Mouse (Mus musculus) neural tube, embryonic 12.5 days (tissue): Measurements from ENCODE around the gene Atf6b. TPM values are rescaled to one million over a fixed set of nuclear protein-coding genes. Genes with fewer than 3 reads are reported as not detected.

Experiments
- ATAC-seq: fragments of 200-750 bp; cut with Nextera tagmentation; 2 replicates; pipeline ENCODE4 v1.8.0; 2017; ENCODE audit warnings: low read depth, mild to moderate bottlenecking, moderate TSS enrichment, moderate library complexity; ENCODE audit not compliant: low FRiP score
- H3K27ac ChIP-seq: fragments of 300-500 bp; sonication (generic); 2 replicates; pipeline ENCODE4 v1.5.1; 2016
- H3K27me3 ChIP-seq: fragments of 300-500 bp; sonication (generic); replicated peaks from 2 replicates; pipeline ENCODE4 v1.6.1; 2016; ENCODE audit warnings: mild to moderate bottlenecking
- H3K36me3 ChIP-seq: fragments of 300-500 bp; sonication (generic); 2 replicates; pipeline ENCODE4 v1.6.1; 2016; ENCODE audit warnings: mild to moderate bottlenecking
- H3K4me1 ChIP-seq: fragments of 300-500 bp; sonication (generic); 2 replicates; pipeline ENCODE4 v1.6.1; 2016
- H3K4me2 ChIP-seq: fragments of 300-500 bp; sonication (generic); replicated peaks from 2 replicates; pipeline ENCODE4 v1.6.1; 2016; ENCODE audit warnings: mild to moderate bottlenecking
- H3K4me3 ChIP-seq: fragments of 300-500 bp; sonication (generic); 2 replicates; pipeline ENCODE4 v1.5.1; 2016
- H3K9ac ChIP-seq: fragments of 300-500 bp; sonication (generic); 2 replicates; pipeline ENCODE4 v1.6.1; 2016; ENCODE audit warnings: mild to moderate bottlenecking
- H3K9me3 ChIP-seq: fragments of 300-500 bp; sonication (generic); 2 replicates; pipeline ENCODE4 v1.6.1; 2016; ENCODE audit warnings: mild to moderate bottlenecking
- WGBS: fragments of 180-500 bp; shearing (Covaris S2); methylation state at CpG from one replicate; pipeline ENCODE4 v1.1.7; 2016; 5-methylcytosine and 5-hydroxymethylcytosine counted together
- polyA plus RNA-seq: library from polyadenylated mRNA; unstranded; fragments of >200 nt; fragmentation: Nextera tagmentation; extraction: Ambion mirVana; gene quantifications from 2 replicates; pipeline ENCODE4 v1.2.1, GENCODE M21; 2016

Atf6b gene
- polyA plus RNA-seq: 116 and 120 TPM in 2 replicates

DNA sequence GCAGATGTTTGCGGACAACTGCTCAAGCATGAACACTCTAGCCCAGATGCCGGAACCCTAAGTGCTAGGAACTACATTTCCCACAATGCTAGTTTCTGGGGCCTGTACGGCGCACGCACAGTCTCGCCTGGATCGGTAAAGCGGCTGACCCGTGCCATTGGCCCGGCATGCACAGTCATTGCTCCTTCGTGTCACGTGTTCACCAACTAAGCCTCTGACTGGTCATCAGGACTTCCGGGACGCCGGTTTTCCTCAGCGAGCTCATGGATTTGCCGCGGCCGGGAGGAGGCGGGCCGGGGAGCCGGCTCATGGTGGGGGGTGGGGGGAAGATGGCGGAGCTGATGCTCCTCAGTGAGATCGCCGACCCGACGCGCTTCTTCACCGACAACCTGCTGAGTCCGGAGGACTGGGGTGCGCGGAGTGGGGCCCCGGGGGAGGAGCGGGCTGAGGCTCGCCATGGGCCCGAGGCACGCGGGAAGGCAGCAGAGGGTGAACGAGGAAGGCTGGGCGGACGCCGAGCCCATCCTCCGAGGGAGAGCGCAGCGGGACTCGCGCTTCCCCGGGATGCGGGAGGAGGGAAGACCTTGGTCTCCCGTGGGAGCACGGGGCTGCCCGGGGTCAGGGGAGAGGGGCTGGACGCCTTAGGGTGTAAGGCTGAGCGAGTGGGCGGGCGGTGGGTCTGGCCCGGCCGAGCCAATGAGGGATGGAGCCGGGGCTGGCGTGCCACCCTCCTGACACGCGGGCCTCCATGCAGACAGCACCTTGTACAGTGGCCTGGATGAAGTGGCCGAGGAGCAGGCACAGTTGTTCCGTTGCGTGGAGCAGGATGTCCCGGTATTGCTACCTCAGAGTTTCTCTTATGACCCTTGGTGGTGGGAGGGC lies at the start of gene Atf6b:
Gene Atf6b, plus strand, starts transcription at position 241 of the 882 bp plus-strand sequence.
- peaks cover 37% of the 10 kb centered on the region for H3K36me3 ChIP-seq
- H3K4me3 ChIP-seq: peak within 1 kb of the TSS; percentile 85
- H3K9ac ChIP-seq: peak within 1 kb of the TSS; percentile 76
- WGBS: under 1% methylated on average over 66 of the region's 66 CpGs
- no peaks in the 10 kb centered on the region for H3K9me3 ChIP-seq
- peak; percentile 96 for ATAC-seq
- H3K4me2 ChIP-seq: peak within 1 kb of the TSS; percentile 82
- H3K27ac ChIP-seq: peak within 1 kb of the TSS; percentile 28; the same call in 1 of the 2 replicates
- H3K27me3 ChIP-seq: no peaks in the 10 kb centered on the region
- H3K4me1 ChIP-seq: peaks cover 25% of the 10 kb centered on the region

DNA sequence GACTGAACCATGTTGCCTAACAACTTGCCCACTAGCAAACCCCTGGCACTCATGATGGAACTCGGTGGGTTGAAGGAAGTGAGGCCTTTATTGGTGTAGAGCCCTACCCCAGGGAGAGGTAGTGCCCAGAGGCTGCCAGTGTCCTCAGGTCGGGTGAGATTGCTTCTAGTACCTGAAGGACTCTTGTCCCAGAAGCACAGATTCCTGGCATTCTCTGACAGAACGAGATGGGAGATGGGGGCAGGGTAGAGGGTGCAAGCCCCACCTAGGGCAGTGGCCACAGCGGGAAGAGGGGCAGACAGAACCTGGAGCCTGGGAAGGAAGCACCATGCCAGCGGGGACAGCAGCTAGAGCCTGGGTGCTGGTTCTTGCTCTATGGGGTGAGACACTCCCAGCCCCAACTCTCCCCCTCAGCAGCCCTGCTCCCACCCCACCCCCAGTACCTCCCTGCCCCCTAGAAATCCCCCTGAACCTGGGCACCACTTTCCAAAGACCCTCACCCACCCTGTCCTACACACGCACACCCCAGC lies 49.3 kb upstream of the Atf6b start, which contains the start of gene Ager:
Gene Ager, plus strand, starts transcription at position 297 of the 530 bp plus-strand sequence.
- 23% methylated on average over 6 of the region's 6 CpGs for WGBS
- no peak within 1 kb of the TSS for H3K4me3 ChIP-seq
- no peak for ATAC-seq
- no peaks in the 10 kb centered on the region for H3K9me3 ChIP-seq
- H3K27me3 ChIP-seq: no peaks in the 10 kb centered on the region
- H3K36me3 ChIP-seq: peaks cover 44% of the 10 kb centered on the region
- H3K9ac ChIP-seq: no peak within 1 kb of the TSS
- peaks cover 39% of the 10 kb centered on the region for H3K4me1 ChIP-seq
- no peak within 1 kb of the TSS for H3K27ac ChIP-seq
- 0 out of 2 replicates have a peak within 1 kb of the TSS, but pooled peaks have one; percentile 1 for H3K4me2 ChIP-seq

DNA sequence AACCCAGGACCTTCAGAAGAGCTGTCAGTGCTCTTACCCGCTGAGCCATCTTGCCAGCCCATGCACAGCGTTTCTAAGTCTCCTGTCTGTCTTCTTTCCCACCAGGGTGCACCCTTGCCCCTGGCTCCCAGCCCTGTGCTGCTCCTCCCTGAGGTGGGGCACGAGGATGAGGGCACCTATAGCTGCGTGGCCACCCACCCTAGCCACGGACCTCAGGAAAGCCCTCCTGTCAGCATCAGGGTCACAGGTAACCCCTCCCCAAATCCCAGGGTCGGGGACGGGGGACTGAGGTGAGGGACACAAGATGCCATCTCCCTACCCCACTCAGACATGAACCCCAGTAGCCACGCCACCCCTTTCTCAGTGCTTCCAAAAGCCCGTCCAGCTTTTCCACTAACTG lies 47.1 kb upstream of the Atf6b start:
- Histone ChIP-seq H3K27ac (no peak overlapping the region), H3K4me2 (no peak overlapping the region), H3K9ac (no peak overlapping the region), H3K36me3 (peaks cover 38% of the 10 kb centered on the region), H3K4me3 (no peak overlapping the region), H3K27me3 (no peaks in the 10 kb centered on the region), H3K9me3 (no peaks in the 10 kb centered on the region), H3K4me1 (peaks cover 25% of the 10 kb centered on the region)
- 78% methylated on average over 9 of the region's 9 CpGs for WGBS
- ATAC-seq: no peak

DNA sequence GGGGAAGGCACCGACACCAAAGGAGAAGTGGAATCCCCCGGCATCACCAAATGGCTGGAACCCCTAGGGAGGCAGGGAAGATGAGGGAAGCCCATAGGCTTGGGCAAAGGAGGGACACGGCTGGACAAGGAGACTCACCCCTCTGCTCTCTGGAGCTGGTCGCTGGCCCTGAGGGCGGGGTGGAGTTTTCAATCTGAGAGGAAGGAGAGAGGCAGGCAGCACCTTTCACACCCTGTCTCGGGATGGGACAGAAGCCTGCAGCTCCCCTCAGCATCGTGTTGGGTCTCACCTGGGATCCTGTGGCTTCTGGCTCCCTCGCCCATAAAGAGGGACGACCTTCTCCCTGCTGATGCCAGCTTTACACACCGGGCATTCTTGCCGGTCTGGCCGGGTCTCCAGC lies 45.1 kb upstream of the Atf6b start:
- no peak overlapping the region for H3K27ac ChIP-seq
- peaks cover 34% of the 10 kb centered on the region for H3K4me1 ChIP-seq
- no peak overlapping the region for H3K4me3 ChIP-seq
- WGBS: 90% methylated on average over 12 of the region's 12 CpGs
- no peaks in the 10 kb centered on the region for H3K27me3 ChIP-seq
- H3K9ac ChIP-seq: no peak overlapping the region; the same call in 1 of the 2 replicates
- ATAC-seq: no peak
- no peaks in the 10 kb centered on the region for H3K9me3 ChIP-seq
- H3K4me2 ChIP-seq: peak overlapping the region; percentile 78
- peaks cover 25% of the 10 kb centered on the region for H3K36me3 ChIP-seq

DNA sequence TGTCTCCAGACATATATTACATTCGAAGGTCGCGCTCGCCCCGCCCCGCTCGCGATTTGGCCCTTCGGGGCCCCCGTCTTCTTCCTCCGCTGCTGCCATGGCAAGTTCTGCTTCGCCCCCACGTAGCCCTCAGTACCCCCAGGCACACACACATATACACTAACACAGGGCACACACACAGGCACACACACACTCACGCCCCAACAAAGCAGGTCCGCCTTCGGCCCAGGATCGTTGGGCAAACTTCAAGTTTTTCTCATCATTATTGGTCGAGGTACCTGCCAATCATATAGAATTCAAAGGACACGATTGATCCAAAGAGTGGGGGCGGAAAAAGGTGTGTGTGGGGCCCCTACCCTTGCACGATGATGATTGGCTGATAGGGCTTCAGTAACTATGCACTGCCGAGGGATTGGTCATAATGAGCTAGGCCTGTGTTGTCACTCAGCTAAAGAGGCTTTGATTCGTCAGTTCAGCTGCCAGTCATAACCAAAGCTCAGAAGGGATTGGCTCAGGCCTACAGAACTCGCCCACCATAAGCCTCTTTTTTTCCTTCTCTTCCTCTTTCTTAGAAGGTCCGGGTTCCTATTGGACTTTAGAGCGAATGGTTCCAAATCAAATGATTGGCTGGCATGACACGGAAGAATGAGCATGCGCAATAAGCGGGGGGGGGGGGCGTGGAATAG lies 43.4 kb upstream of the Atf6b start, which contains the start of gene Rnf5:
Gene Rnf5, minus strand, starts transcription at position 316 of the 686 bp plus-strand sequence.
- peak within 1 kb of the TSS; percentile 68 for H3K9ac ChIP-seq
- peak; percentile 95 for ATAC-seq
- WGBS: under 1% methylated on average over 30 of the region's 30 CpGs

DNA sequence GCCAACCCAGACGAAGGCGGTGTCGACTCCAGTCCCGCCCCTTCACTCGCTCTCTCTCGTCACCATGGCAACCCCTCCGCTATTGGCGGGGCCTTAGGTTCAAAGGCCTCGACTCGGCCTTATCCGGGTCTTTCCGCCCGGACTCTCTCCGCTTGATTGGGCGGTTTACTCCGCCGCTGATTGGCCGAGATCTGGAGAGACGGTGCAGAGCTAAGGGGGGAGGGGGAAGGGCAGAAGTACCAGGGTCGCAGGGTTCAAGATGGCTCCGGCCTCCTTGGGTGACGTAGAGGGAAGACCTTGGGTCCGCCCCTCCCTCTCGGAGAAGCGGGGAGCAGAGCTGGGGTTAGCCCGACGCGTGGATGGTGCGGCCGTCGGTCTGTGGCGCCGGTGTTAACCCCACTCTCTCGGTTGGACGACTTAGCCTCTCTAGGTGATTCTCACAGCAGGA lies 42.9 kb upstream of the Atf6b start, which contains the start of gene Agpat1:
Gene Agpat1, plus strand, starts transcription at position 202 of the 448 bp plus-strand sequence.
- ATAC-seq: peak; percentile 91
- H3K36me3 ChIP-seq: peaks cover 36% of the 10 kb centered on the region
- WGBS: under 1% methylated on average over 35 of the region's 35 CpGs
- H3K4me1 ChIP-seq: peaks cover 50% of the 10 kb centered on the region
- no peaks in the 10 kb centered on the region for H3K9me3 ChIP-seq
- no peaks in the 10 kb centered on the region for H3K27me3 ChIP-seq
- H3K4me3 ChIP-seq: peak within 1 kb of the TSS; percentile 98
- H3K9ac ChIP-seq: peak within 1 kb of the TSS; percentile 68
- peak within 1 kb of the TSS; percentile 86 for H3K27ac ChIP-seq
- peak within 1 kb of the TSS; percentile 89 for H3K4me2 ChIP-seq

More for the DNA sequence above, 43.4 kb upstream of the Atf6b start, which contains the start of gene Rnf5:
- Histone ChIP-seq H3K27ac (peak within 1 kb of the TSS; percentile 86), H3K4me2 (peak within 1 kb of the TSS; percentile 89), H3K4me3 (peak within 1 kb of the TSS; percentile 98), H3K9me3 (no peaks in the 10 kb centered on the region), H3K27me3 (no peaks in the 10 kb centered on the region), H3K4me1 (peaks cover 47% of the 10 kb centered on the region), H3K36me3 (peaks cover 34% of the 10 kb centered on the region)

- H3K27me3 ChIP-seq: no peaks in the 10 kb centered on the region
- peaks cover 35% of the 10 kb centered on the region for H3K36me3 ChIP-seq
- H3K4me2 ChIP-seq: peak overlapping the region; percentile 89
- 8% methylated on average over 24 of the region's 24 CpGs for whole genome bisulfite sequencing
- peak overlapping the region; percentile 98 for H3K4me3 ChIP-seq
- no peaks in the 10 kb centered on the region for H3K9me3 ChIP-seq
- ATAC-seq: no peak
- H3K4me1 ChIP-seq: peaks cover 50% of the 10 kb centered on the region
- H3K27ac ChIP-seq: peak overlapping the region; percentile 86
- H3K9ac ChIP-seq: peak overlapping the region; percentile 64
Measured at GRCm38 (mm10) chr17:34604511-34605237, 42.3 kb upstream of the Atf6b start.

GRCm38 (mm10) chr17:34605609-34606008 lies 41.3 kb upstream of the Atf6b start:
- H3K27ac ChIP-seq: peak overlapping the region; percentile 78
- H3K4me3 ChIP-seq: peak overlapping the region; percentile 98
- peaks cover 50% of the 10 kb centered on the region for H3K4me1 ChIP-seq
- peaks cover 33% of the 10 kb centered on the region for H3K36me3 ChIP-seq
- peak; percentile 25 for ATAC-seq
- no peaks in the 10 kb centered on the region for H3K9me3 ChIP-seq
- H3K4me2 ChIP-seq: peak overlapping the region; percentile 89
- WGBS: under 1% methylated on average over 30 of the region's 30 CpGs
- peak overlapping the region; percentile 99 for H3K9ac ChIP-seq
- no peaks in the 10 kb centered on the region for H3K27me3 ChIP-seq

DNA sequence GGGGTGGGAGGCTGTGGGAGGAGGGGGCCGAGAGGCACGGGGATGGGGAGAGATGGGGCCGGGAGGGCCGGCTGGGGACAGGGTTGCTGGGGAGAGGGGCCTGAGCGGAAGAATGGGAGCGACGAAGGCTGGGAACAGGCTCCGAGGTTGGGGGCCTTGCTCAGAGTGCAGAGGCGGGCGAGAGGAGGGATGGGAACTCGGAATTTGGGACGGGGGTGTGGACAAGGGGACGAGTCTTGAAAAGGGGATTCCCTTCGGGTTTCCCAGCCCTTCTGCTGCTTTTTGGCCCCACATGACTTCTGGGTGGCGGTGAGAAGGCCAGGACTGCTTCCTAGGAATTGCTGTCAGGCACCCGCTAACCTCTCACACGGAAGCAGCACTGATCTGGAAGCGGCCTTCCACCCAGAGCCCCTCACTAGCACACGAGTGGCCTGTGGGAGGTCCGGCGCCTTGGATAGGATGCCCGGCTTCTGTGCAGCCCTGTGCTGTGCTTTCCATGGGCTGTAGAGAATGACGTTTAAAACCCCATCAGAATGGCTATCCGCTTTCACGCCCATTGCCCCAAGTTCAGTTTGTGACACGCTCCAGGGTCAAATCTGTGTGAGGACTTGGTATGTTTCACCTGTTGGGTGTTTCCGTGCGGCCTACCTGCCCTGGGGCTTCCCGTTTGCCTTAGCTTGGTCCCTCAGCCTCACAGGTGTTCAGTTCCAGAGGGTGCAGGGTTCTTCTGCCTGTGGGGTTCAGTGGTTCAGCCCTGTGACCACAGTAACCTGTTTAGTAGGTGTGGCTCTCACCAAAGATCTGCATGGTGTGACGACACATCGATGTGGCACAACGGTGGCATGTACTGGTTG lies 40.5 kb upstream of the Atf6b start:
- H3K4me1 ChIP-seq: peaks cover 50% of the 10 kb centered on the region
- H3K27ac ChIP-seq: peak overlapping the region; percentile 78
- no peaks in the 10 kb centered on the region for H3K27me3 ChIP-seq
- H3K9me3 ChIP-seq: no peaks in the 10 kb centered on the region
- WGBS: 18% methylated on average over 32 of the region's 32 CpGs
- peak overlapping the region; percentile 98 for H3K4me3 ChIP-seq
- peak overlapping the region; percentile 99 for H3K9ac ChIP-seq
- peak overlapping the region; percentile 89 for H3K4me2 ChIP-seq
- ATAC-seq: no peak
- H3K36me3 ChIP-seq: peaks cover 34% of the 10 kb centered on the region

- Histone ChIP-seq H3K4me2 (no peak overlapping the region), H3K9ac (0 out of 2 replicates have a peak overlapping the region, but pooled peaks have one; percentile 13), H3K36me3 (peaks cover 43% of the 10 kb centered on the region), H3K9me3 (no peaks in the 10 kb centered on the region), H3K27ac (no peak overlapping the region), H3K27me3 (no peaks in the 10 kb centered on the region), H3K4me3 (no peak overlapping the region), H3K4me1 (peaks cover 39% of the 10 kb centered on the region)
- 91% methylated on average over 7 of the region's 7 CpGs for WGBS
- ATAC-seq: no peak
Measured at GRCm38 (mm10) chr17:34607997-34608396, 38.9 kb upstream of the Atf6b start.
